Mouse (Mus musculus): ENCODE results near the gene Pla2g4c.

DNA sequence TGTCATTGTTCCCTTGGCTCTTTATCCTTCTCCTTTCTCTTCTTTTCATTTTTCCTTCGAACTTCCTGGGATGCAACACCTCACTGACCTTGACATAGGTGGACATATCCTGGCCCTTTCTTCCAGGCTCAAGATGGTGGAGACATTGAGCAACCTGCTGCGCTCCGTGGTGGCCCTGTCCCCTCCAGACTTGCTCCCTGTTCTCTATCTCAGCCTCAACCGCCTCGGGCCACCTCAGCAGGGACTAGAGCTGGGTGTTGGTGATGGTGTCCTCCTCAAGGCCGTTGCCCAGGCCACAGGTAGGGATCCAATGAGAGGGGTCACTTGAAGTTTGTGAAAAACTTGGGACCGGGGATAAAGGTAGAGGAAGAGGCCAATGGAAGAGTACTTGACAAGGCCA, 29.2 kb upstream of the Pla2g4c start:
- TF ChIP-seq CTCF (IDR thresholded peaks at IDR 0.05) (no peak), EP300 (IDR thresholded peaks at IDR 0.05) (no peak)

Data from lung, postnatal 0 days (tissue).